Mouse (Mus musculus) ES-E14 (cell line): ENCODE data around the gene Ldb2. TPM values are rescaled to one million over a fixed set of nuclear protein-coding genes. Genes with fewer than 3 reads are reported as not detected.

Source experiments
- DNase-seq: peaks from one replicate; pipeline ENCODE4 v3.0.0-alpha.2; 2013; ENCODE audit warnings: low read depth, low spot score
- H3K27ac ChIP-seq: 2 replicates; pipeline ENCODE4 v1.5.1; 2012; ENCODE audit warnings: low read depth, mild to moderate bottlenecking, low read length, moderate library complexity, mixed read lengths; ENCODE audit not compliant: poor library complexity, insufficient read depth, severe bottlenecking
- H3K36me3 ChIP-seq: 2 replicates; pipeline ENCODE4 v1.6.1; 2012; ENCODE audit warnings: mild to moderate bottlenecking, low read length, moderate library complexity, mixed read lengths; ENCODE audit not compliant: control insufficient read depth, poor library complexity, insufficient read depth, severe bottlenecking
- H3K4me1 ChIP-seq, 2 experiments: fragments of 150-350 bp in 1 of 2; sonication (generic) in 1 of 2; 2 replicates each; pipeline ENCODE4 v1.6.1; 2012; ENCODE audit warnings: low read length in 2 of 2, mild to moderate bottlenecking in 1 of 2, mixed read lengths in 1 of 2; ENCODE audit not compliant: control insufficient read depth in 2 of 2, insufficient read depth in 2 of 2, poor library complexity in 1 of 2
- H3K4me3 ChIP-seq, 2 experiments: fragments of 150-350 bp in 1 of 2; sonication (generic) in 1 of 2; 2 replicates each; pipeline ENCODE4 v1.5.1; 2012; ENCODE audit warnings: low read length in 2 of 2, low read depth in 1 of 2, mild to moderate bottlenecking in 1 of 2, mixed read lengths in 1 of 2; ENCODE audit not compliant: insufficient read depth in 1 of 2, poor library complexity in 1 of 2, severe bottlenecking in 1 of 2
- H3K9ac ChIP-seq: 2 replicates; pipeline ENCODE4 v1.6.1; 2012; ENCODE audit warnings: low read depth, mild to moderate bottlenecking, low read length, mixed read lengths; ENCODE audit not compliant: poor library complexity, insufficient read depth, severe bottlenecking
- H3K9me3 ChIP-seq: fragments of 150-350 bp; sonication (generic); 2 replicates; pipeline ENCODE4 v1.6.1; 2012; ENCODE audit warnings: low read depth, mild to moderate bottlenecking, low read length; ENCODE audit not compliant: control insufficient read depth, insufficient read depth
- CHD2 ChIP-seq: IDR thresholded peaks from 2 replicates; pipeline ENCODE4 v1.6.1; 2014; ENCODE audit warnings: mild to moderate bottlenecking, low read depth, low read length, inconsistent platforms
- HCFC1 ChIP-seq: IDR thresholded peaks from 2 replicates; pipeline ENCODE4 v1.6.1; 2012; ENCODE audit warnings: low read length, inconsistent platforms, borderline replicate concordance; ENCODE audit not compliant: insufficient read depth
- MAFK ChIP-seq: IDR thresholded peaks from 2 replicates; pipeline ENCODE4 v1.6.1; 2014; ENCODE audit warnings: mild to moderate bottlenecking, low read depth, low read length, inconsistent platforms; ENCODE audit not compliant: insufficient read depth
- ZC3H11A ChIP-seq: IDR thresholded peaks from 2 replicates; pipeline ENCODE4 v1.6.1; 2012; ENCODE audit warnings: low read depth, mild to moderate bottlenecking, inconsistent platforms, low read length, borderline replicate concordance
- ZNF384 ChIP-seq: IDR thresholded peaks from 2 replicates; pipeline ENCODE4 v1.6.1; 2012; ENCODE audit warnings: low read depth, low read length, inconsistent platforms
- in situ Hi-C, 2 experiments: fragments of 600-800 bp; cut with MboI; formaldehyde crosslinking; loops; one replicate each; pipeline ENCODE4 v1.15.1; 2025; ENCODE audit warnings: low sequenced_read_pairs in 2 of 2, inconsistent platforms in 1 of 2; ENCODE audit not compliant: unreplicated experiment in 2 of 2
- total RNA-seq: library from RNA; depleted of rRNA; stranded (reverse); fragments of 300-350 nt; gene quantifications from 2 replicates; pipeline ENCODE4 v1.2.3, GENCODE M21; 2012

The Ldb2 gene
- total RNA-seq, 1 experiment, result 0.40 TPM

GRCm38 (mm10) chr5:44593522-44594218, 205.8 kb downstream of the Ldb2 start:
- Histone ChIP-seq H3K9me3 (no peaks in the 10 kb centered on the region), H3K36me3 (no peaks in the 10 kb centered on the region), H3K27ac (no peak overlapping the region), H3K4me3 (no peak overlapping the region), H3K9ac (no peak overlapping the region), H3K4me1 (no peaks in the 10 kb centered on the region)
- DNase-seq, result no peak
- TF ChIP-seq CHD2 (no peak), ZC3H11A (no peak), ZNF384 (no peak), HCFC1 (no peak), MAFK (no peak)
- in situ Hi-C loops, result no loop called here

GRCm38 (mm10) chr5:44590750-44591149, 208.7 kb downstream of the Ldb2 start:
- Histone ChIP-seq H3K9ac (no peak overlapping the region), H3K9me3 (no peaks in the 10 kb centered on the region), H3K27ac (no peak overlapping the region), H3K4me3 (no peak overlapping the region), H3K4me1 (no peaks in the 10 kb centered on the region), H3K36me3 (no peaks in the 10 kb centered on the region)
- no peak for DNase-seq
- TF ChIP-seq ZNF384, result no peak
- TF ChIP-seq HCFC1, result no peak
- no peak for TF ChIP-seq MAFK
- no peak for TF ChIP-seq ZC3H11A
- TF ChIP-seq CHD2, result no peak
- in situ Hi-C loops, result no loop called here

GRCm38 (mm10) chr5:44589318-44589717, 210.2 kb downstream of the Ldb2 start:
- Histone ChIP-seq H3K27ac (no peak overlapping the region), H3K4me1 (no peaks in the 10 kb centered on the region), H3K9me3 (no peaks in the 10 kb centered on the region), H3K36me3 (no peaks in the 10 kb centered on the region), H3K9ac (no peak overlapping the region), H3K4me3 (no peak overlapping the region)
- in situ Hi-C loops, result no loop called here
- TF ChIP-seq ZC3H11A (no peak), CHD2 (no peak)
- DNase-seq, result no peak

GRCm38 (mm10) chr5:44586571-44586970, 212.9 kb downstream of the Ldb2 start:
- Histone ChIP-seq H3K9me3 (no peaks in the 10 kb centered on the region), H3K27ac (no peak overlapping the region), H3K36me3 (no peaks in the 10 kb centered on the region), H3K4me3 (no peak overlapping the region), H3K9ac (no peak overlapping the region), H3K4me1 (no peaks in the 10 kb centered on the region)
- in situ Hi-C loops, result no loop called here
- DNase-seq, result no peak
- TF ChIP-seq MAFK (no peak), ZNF384 (no peak)

- H3K4me1 ChIP-seq, result no peaks in the 10 kb centered on the region
- no peak overlapping the region for H3K4me3 ChIP-seq
- H3K36me3 ChIP-seq, result no peaks in the 10 kb centered on the region
- no peak overlapping the region for H3K27ac ChIP-seq
- DNase-seq, result no peak
- in situ Hi-C loops, result no loop called here
- no peaks in the 10 kb centered on the region for H3K9me3 ChIP-seq
- TF ChIP-seq ZC3H11A, result no peak
- no peak for TF ChIP-seq CHD2
- no peak for TF ChIP-seq MAFK
- no peak for TF ChIP-seq HCFC1
- TF ChIP-seq ZNF384, result no peak
- no peak overlapping the region for H3K9ac ChIP-seq
Measured at GRCm38 (mm10) chr5:44579899-44580459, 219.5 kb downstream of the Ldb2 start.
